Mouse (Mus musculus): ENCODE measurements around the gene Trub2. TPM values are rescaled to one million over a fixed set of nuclear protein-coding genes. Genes with fewer than 3 reads are reported as not detected.
"Not testable (repeated sequence)": the region's sequence is repeated elsewhere in the genome, so short reads cannot be mapped to it uniquely, and the experiment has no call there.

Trub2 gene
- polyA plus RNA-seq, 1 experiment from 2014 or later, result 32.0 TPM

GRCm38 (mm10) chr2:29815678-29816371, 27.5 kb upstream of the Trub2 start:
- H3K4me2 ChIP-seq, result no peak overlapping the region
- no peak for ATAC-seq (ENCODE audit: low read depth)
- H3K27me3 ChIP-seq, result no peaks in the 10 kb centered on the region
- WGBS, result 84% methylated on average over 11 of the region's 11 CpGs
- peaks cover 19% of the 10 kb centered on the region for H3K4me1 ChIP-seq (replicated peaks)
- no peak overlapping the region for H3K9ac ChIP-seq
- no peak overlapping the region for H3K27ac ChIP-seq (replicated peaks)
- no peaks in the 10 kb centered on the region for H3K9me3 ChIP-seq
- no peak overlapping the region for H3K4me3 ChIP-seq
- peaks cover 60% of the 10 kb centered on the region for H3K36me3 ChIP-seq

GRCm38 (mm10) chr2:29803400-29803831, 15.1 kb upstream of the Trub2 start:
- peak; percentile 43 for ATAC-seq (ENCODE audit: low read depth)
- Histone ChIP-seq H3K27me3 (no peaks in the 10 kb centered on the region), H3K4me3 (peak overlapping the region; percentile 95), H3K9me3 (no peaks in the 10 kb centered on the region), H3K4me2 (peak overlapping the region; percentile 89), H3K27ac (replicated peaks) (peak overlapping the region; percentile 95), H3K9ac (peak overlapping the region; percentile 97), H3K4me1 (replicated peaks) (peaks cover 18% of the 10 kb centered on the region), H3K36me3 (peaks cover 45% of the 10 kb centered on the region)
- WGBS, result 23% methylated on average over 6 of the region's 6 CpGs

- Histone ChIP-seq H3K27ac (replicated peaks) (peak overlapping the region; percentile 95), H3K36me3 (peaks cover 39% of the 10 kb centered on the region), H3K4me3 (peak overlapping the region; percentile 95), H3K9ac (peak overlapping the region; percentile 97), H3K27me3 (no peaks in the 10 kb centered on the region), H3K9me3 (no peaks in the 10 kb centered on the region), H3K4me1 (replicated peaks) (peaks cover 18% of the 10 kb centered on the region), H3K4me2 (peak overlapping the region; percentile 89)
- WGBS, result under 1% methylated on average over 39 of the region's 39 CpGs
- no peak; the same call in 1 of the 2 replicates for ATAC-seq (ENCODE audit: low read depth)
Measured at GRCm38 (mm10) chr2:29802827-29803201, 14.5 kb upstream of the Trub2 start.

- H3K4me3 ChIP-seq, result peak within 1 kb of the TSS; percentile 95
- peaks cover 18% of the 10 kb centered on the region for H3K4me1 ChIP-seq (replicated peaks)
- H3K27ac ChIP-seq (replicated peaks), result peak within 1 kb of the TSS; percentile 95
- H3K27me3 ChIP-seq, result no peaks in the 10 kb centered on the region
- H3K9me3 ChIP-seq, result no peaks in the 10 kb centered on the region
- ATAC-seq (ENCODE audit: low read depth), result peak; percentile 98
- 5% methylated on average over 27 of the region's 28 CpGs for WGBS
- peak within 1 kb of the TSS; percentile 97 for H3K9ac ChIP-seq
- H3K36me3 ChIP-seq, result peaks cover 36% of the 10 kb centered on the region
- peak within 1 kb of the TSS; percentile 89 for H3K4me2 ChIP-seq
Measured at GRCm38 (mm10) chr2:29802075-29802826, 13.9 kb upstream of the Trub2 start, which contains the start of gene Slc27a4. Gene Slc27a4, plus strand, starts transcription at chr2:29802634.

- no peak overlapping the region for H3K9ac ChIP-seq
- H3K4me2 ChIP-seq, result no peak overlapping the region
- WGBS, result 93% methylated on average over 2 of the region's 2 CpGs
- H3K4me3 ChIP-seq, result no peak overlapping the region
- no peak overlapping the region for H3K27ac ChIP-seq (replicated peaks)
- H3K4me1 ChIP-seq (replicated peaks), result peaks cover 14% of the 10 kb centered on the region
- H3K36me3 ChIP-seq, result peaks cover 68% of the 10 kb centered on the region
- H3K27me3 ChIP-seq, result no peaks in the 10 kb centered on the region
- no peaks in the 10 kb centered on the region for H3K9me3 ChIP-seq
- no peak for ATAC-seq (ENCODE audit: low read depth)
Measured at GRCm38 (mm10) chr2:29792772-29793487, 4.6 kb upstream of the Trub2 start.

- Histone ChIP-seq H3K9ac (peak within 1 kb of the TSS; percentile 87), H3K4me3 (peak within 1 kb of the TSS; percentile 77), H3K4me2 (peak within 1 kb of the TSS; percentile 88), H3K27ac (replicated peaks) (peak within 1 kb of the TSS; percentile 67), H3K36me3 (peaks cover 63% of the 10 kb centered on the region), H3K9me3 (no peaks in the 10 kb centered on the region), H3K4me1 (replicated peaks) (peaks cover 23% of the 10 kb centered on the region), H3K27me3 (no peaks in the 10 kb centered on the region)
- ATAC-seq (ENCODE audit: low read depth), result peak; percentile 90
- WGBS, result 2% methylated on average over 31 of the region's 31 CpGs
Measured at GRCm38 (mm10) chr2:29787104-29787917, 991 bp downstream of the Trub2 start, which contains the start of gene Coq4. Gene Coq4, plus strand, starts transcription at chr2:29787493.

GRCm38 (mm10) chr2:29784290-29784689, 4.0 kb downstream of the Trub2 start:
- WGBS, result 62% methylated on average over 4 of the region's 4 CpGs
- Histone ChIP-seq H3K27me3 (no peaks in the 10 kb centered on the region), H3K36me3 (peaks cover 65% of the 10 kb centered on the region), H3K27ac (replicated peaks) (no peak overlapping the region), H3K4me3 (no peak overlapping the region), H3K4me2 (no peak overlapping the region), H3K4me1 (replicated peaks) (peaks cover 22% of the 10 kb centered on the region), H3K9ac (no peak overlapping the region), H3K9me3 (no peaks in the 10 kb centered on the region)
- ATAC-seq (ENCODE audit: low read depth), result no peak

GRCm38 (mm10) chr2:29781256-29781655, 7.0 kb downstream of the Trub2 start:
- 93% methylated on average over 2 of the region's 2 CpGs for WGBS

GRCm38 (mm10) chr2:29773323-29773722, 15.0 kb downstream of the Trub2 start:
- H3K27me3 ChIP-seq, result no peaks in the 10 kb centered on the region
- H3K36me3 ChIP-seq, result peaks cover 49% of the 10 kb centered on the region
- H3K4me3 ChIP-seq, result no peak overlapping the region
- 94% methylated on average over 4 of the region's 4 CpGs for WGBS
- ATAC-seq (ENCODE audit: low read depth), result no peak
- no peak overlapping the region for H3K4me2 ChIP-seq
- no peaks in the 10 kb centered on the region for H3K9me3 ChIP-seq
- no peak overlapping the region for H3K27ac ChIP-seq (replicated peaks)
- H3K9ac ChIP-seq, result no peak overlapping the region
- H3K4me1 ChIP-seq (replicated peaks), result no peaks in the 10 kb centered on the region

More at GRCm38 (mm10) chr2:29781256-29781655, 7.0 kb downstream of the Trub2 start:
- ATAC-seq (ENCODE audit: low read depth); H3K9me3 ChIP-seq; H3K4me2 ChIP-seq; H3K27me3 ChIP-seq; H3K9ac ChIP-seq; H3K4me3 ChIP-seq; H3K27ac ChIP-seq (replicated peaks); H3K4me1 ChIP-seq (replicated peaks): not testable (repeated sequence)
- H3K36me3 ChIP-seq, result peaks cover 95% of the 10 kb centered on the region

- no peak overlapping the region for H3K27ac ChIP-seq (replicated peaks)
- no peak overlapping the region for H3K9ac ChIP-seq
- no peaks in the 10 kb centered on the region for H3K4me1 ChIP-seq (replicated peaks)
- no peak for ATAC-seq (ENCODE audit: low read depth)
- no peaks in the 10 kb centered on the region for H3K9me3 ChIP-seq
- peaks cover 34% of the 10 kb centered on the region for H3K36me3 ChIP-seq
- no peaks in the 10 kb centered on the region for H3K27me3 ChIP-seq
- H3K4me3 ChIP-seq, result no peak overlapping the region
- no peak overlapping the region for H3K4me2 ChIP-seq
- WGBS, result 88% methylated on average over 8 of the region's 8 CpGs
Measured at GRCm38 (mm10) chr2:29771611-29772461, 16.5 kb downstream of the Trub2 start.

GRCm38 (mm10) chr2:29770162-29770561, 18.1 kb downstream of the Trub2 start:
- no peak overlapping the region for H3K9ac ChIP-seq
- no peak overlapping the region for H3K4me2 ChIP-seq
- no peaks in the 10 kb centered on the region for H3K27me3 ChIP-seq
- H3K27ac ChIP-seq (replicated peaks), result no peak overlapping the region
- H3K4me3 ChIP-seq, result no peak overlapping the region
- H3K9me3 ChIP-seq, result no peaks in the 10 kb centered on the region
- peaks cover 21% of the 10 kb centered on the region for H3K36me3 ChIP-seq
- ATAC-seq (ENCODE audit: low read depth), result no peak
- H3K4me1 ChIP-seq (replicated peaks), result no peaks in the 10 kb centered on the region

Data from neural tube, embryonic 13.5 days (tissue).